Mouse (Mus musculus) heart, adult 18-20 months (tissue): Measurements from ENCODE around the gene Slc45a1. TPM values are rescaled to one million over a fixed set of nuclear protein-coding genes. Genes with fewer than 3 reads are reported as not detected.

Experiments
- DNase-seq, 2 experiments: peaks; one replicate each; pipeline ENCODE4 v3.0.0; 2021 to 2022; ENCODE audit warnings: mixed read lengths in 1 of 2
- total RNA-seq, 2 experiments: library from RNA; stranded (reverse); gene quantifications; 2 replicates each; pipeline ENCODE4 v1.2.3; 2021

Gene Slc45a1
- total RNA-seq, 2 experiments from 2014 or later: not detected

GRCm38 (mm10) chr4:150659926-150660610 lies 8.1 kb upstream of the Slc45a1 start:
- peak in 1 of 2 experiments; percentile 49 for DNase-seq

GRCm38 (mm10) chr4:150656504-150656903 lies 4.5 kb upstream of the Slc45a1 start:
- peak; percentile 11 to 49 for DNase-seq

- DNase-seq: peak; percentile 80 to 87
Measured at GRCm38 (mm10) chr4:150655989-150656388, 4.0 kb upstream of the Slc45a1 start.

GRCm38 (mm10) chr4:150653072-150653599 lies 1.2 kb upstream of the Slc45a1 start:
- DNase-seq: no peak

GRCm38 (mm10) chr4:150649327-150649726 lies 2.6 kb downstream of the Slc45a1 start:
- no peak for DNase-seq

- no peak for DNase-seq
Measured at GRCm38 (mm10) chr4:150644299-150644698, 7.7 kb downstream of the Slc45a1 start.

GRCm38 (mm10) chr4:150636635-150637034 lies 15.3 kb downstream of the Slc45a1 start:
- no peak for DNase-seq

GRCm38 (mm10) chr4:150635568-150635967 lies 16.4 kb downstream of the Slc45a1 start:
- DNase-seq: no peak

GRCm38 (mm10) chr4:150629266-150629665 lies 22.7 kb downstream of the Slc45a1 start:
- DNase-seq: no peak

GRCm38 (mm10) chr4:150625951-150626732 lies 25.8 kb downstream of the Slc45a1 start:
- peak; percentile 49 to 80 for DNase-seq

- peak; percentile 75 to 82 for DNase-seq
Measured at GRCm38 (mm10) chr4:150625425-150625824, 26.5 kb downstream of the Slc45a1 start.

- no peak for DNase-seq
Measured at GRCm38 (mm10) chr4:150624933-150625332, 27.0 kb downstream of the Slc45a1 start.

GRCm38 (mm10) chr4:150624214-150624823 lies 27.7 kb downstream of the Slc45a1 start:
- DNase-seq: no peak

GRCm38 (mm10) chr4:150622641-150623040 lies 29.3 kb downstream of the Slc45a1 start:
- no peak for DNase-seq

- DNase-seq: no peak
Measured at GRCm38 (mm10) chr4:150619011-150619410, 33.0 kb downstream of the Slc45a1 start.

GRCm38 (mm10) chr4:150616841-150617240 lies 35.1 kb downstream of the Slc45a1 start:
- DNase-seq: no peak

- peak; percentile 46 to 52 for DNase-seq
Measured at GRCm38 (mm10) chr4:150616029-150616420, 35.9 kb downstream of the Slc45a1 start.

GRCm38 (mm10) chr4:150615251-150616028 lies 36.5 kb downstream of the Slc45a1 start:
- no peak for DNase-seq

GRCm38 (mm10) chr4:150613715-150614114 lies 38.3 kb downstream of the Slc45a1 start:
- DNase-seq: no peak

GRCm38 (mm10) chr4:150608670-150609069 lies 43.3 kb downstream of the Slc45a1 start:
- no peak for DNase-seq

GRCm38 (mm10) chr4:150606449-150607161 lies 45.4 kb downstream of the Slc45a1 start:
- DNase-seq: no peak
